Mouse (Mus musculus): ENCODE measurements at regions not wholly inside any gene's neighbourhood (a gene's known extent, or its start where the extent isn't known, plus 50 kb on each side); places are given as distances from the start of the nearest gene placed in this dataset.

DNA sequence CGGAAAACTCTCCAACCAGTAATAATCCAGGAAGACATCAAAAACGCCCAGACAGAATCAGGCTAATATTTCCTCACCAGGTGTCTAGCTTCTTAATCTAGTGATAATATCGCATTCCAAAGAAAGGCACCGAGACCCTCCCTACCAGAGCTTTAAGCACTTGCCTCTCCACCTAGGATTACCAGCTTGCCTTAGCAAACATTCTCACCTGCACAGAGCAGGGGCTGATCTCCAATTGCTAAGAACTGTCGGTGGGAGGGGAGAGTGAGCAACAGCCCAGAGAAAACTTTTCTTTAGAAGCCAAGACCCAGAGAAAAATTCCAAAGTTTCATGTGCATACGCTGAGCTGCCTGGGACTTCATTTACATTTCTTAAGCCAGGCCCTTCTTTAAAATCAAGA is 511.6 kb upstream of the Atp11b start:
- TF ChIP-seq FLI1 (IDR thresholded peaks at IDR 0.05; ENCODE audit: low read length) (no peak), GATA1 (IDR thresholded peaks at IDR 0.05; ENCODE audit: borderline replicate concordance, low read length) (no peak)

Measured in megakaryocyte, embryonic 14.5 days (primary cell).